Mouse (Mus musculus) forebrain, embryonic 16.5 days (tissue): Measurements from ENCODE around the gene Ube2j2. TPM values are rescaled to one million over a fixed set of nuclear protein-coding genes. Genes with fewer than 3 reads are reported as not detected.

ENCODE experiments used
- ATAC-seq: fragments of 200-750 bp; cut with Nextera tagmentation; 2 replicates; pipeline ENCODE4 v1.8.0; 2017; ENCODE audit warnings: mild to moderate bottlenecking, moderate library complexity
- H3K27ac ChIP-seq: fragments of 300-500 bp; sonication (generic); 2 replicates; pipeline ENCODE4 v1.5.1; 2014; ENCODE audit warnings: low read length, control low read depth
- H3K27me3 ChIP-seq: fragments of 300-500 bp; sonication (generic); replicated peaks from 2 replicates; pipeline ENCODE4 v1.6.1; 2014; ENCODE audit warnings: low read length; ENCODE audit not compliant: control insufficient read depth, insufficient read depth
- H3K36me3 ChIP-seq: fragments of 300-500 bp; sonication (generic); 2 replicates; pipeline ENCODE4 v1.6.1; 2014; ENCODE audit not compliant: control insufficient read depth, insufficient read depth
- H3K4me1 ChIP-seq: fragments of 300-500 bp; sonication (generic); replicated peaks from 2 replicates; pipeline ENCODE4 v1.6.1; 2014; ENCODE audit warnings: low read length; ENCODE audit not compliant: control insufficient read depth, insufficient read depth
- H3K4me2 ChIP-seq: fragments of 300-500 bp; sonication (generic); 2 replicates; pipeline ENCODE4 v1.6.1; 2014; ENCODE audit warnings: mild to moderate bottlenecking, low read length, control low read depth
- H3K4me3 ChIP-seq: fragments of 300-500 bp; sonication (generic); replicated peaks from 2 replicates; pipeline ENCODE4 v1.5.1; 2014; ENCODE audit warnings: mild to moderate bottlenecking, low read length, control low read depth
- H3K9ac ChIP-seq: fragments of 300-500 bp; sonication (generic); replicated peaks from 2 replicates; pipeline ENCODE4 v1.6.1; 2014; ENCODE audit warnings: low read depth, low read length, control low read depth
- H3K9me3 ChIP-seq: fragments of 300-500 bp; sonication (generic); 2 replicates; pipeline ENCODE4 v1.6.1; 2016; ENCODE audit warnings: low read length; ENCODE audit not compliant: control insufficient read depth
- WGBS: fragments of 180-500 bp; shearing (Covaris S2); extraction: QIAGEN DNeasy Blood & Tissue Kit; methylation state at CpG from one replicate; pipeline ENCODE4 v1.1.7; 2014; 5-methylcytosine and 5-hydroxymethylcytosine counted together
- polyA plus RNA-seq: library from polyadenylated mRNA; unstranded; fragments of >200 nt; fragmentation: Nextera tagmentation; extraction: Ambion mirVana; gene quantifications from 2 replicates; pipeline ENCODE4 v1.2.1, GENCODE M21; 2015

Gene Ube2j2
- polyA plus RNA-seq, 1 experiment from 2014 or later: 121 TPM

GRCm38 (mm10) chr4:155904318-155905102 is 39.1 kb upstream of the Ube2j2 start:
- Histone ChIP-seq H3K27me3 (no peaks in the 10 kb centered on the region), H3K4me3 (no peak overlapping the region), H3K9ac (no peak overlapping the region), H3K4me2 (no peak overlapping the region), H3K27ac (no peak overlapping the region), H3K9me3 (no peaks in the 10 kb centered on the region), H3K4me1 (no peaks in the 10 kb centered on the region), H3K36me3 (peaks cover 57% of the 10 kb centered on the region)
- 93% methylated on average over 13 of the region's 13 CpGs for WGBS
- no peak for ATAC-seq

DNA sequence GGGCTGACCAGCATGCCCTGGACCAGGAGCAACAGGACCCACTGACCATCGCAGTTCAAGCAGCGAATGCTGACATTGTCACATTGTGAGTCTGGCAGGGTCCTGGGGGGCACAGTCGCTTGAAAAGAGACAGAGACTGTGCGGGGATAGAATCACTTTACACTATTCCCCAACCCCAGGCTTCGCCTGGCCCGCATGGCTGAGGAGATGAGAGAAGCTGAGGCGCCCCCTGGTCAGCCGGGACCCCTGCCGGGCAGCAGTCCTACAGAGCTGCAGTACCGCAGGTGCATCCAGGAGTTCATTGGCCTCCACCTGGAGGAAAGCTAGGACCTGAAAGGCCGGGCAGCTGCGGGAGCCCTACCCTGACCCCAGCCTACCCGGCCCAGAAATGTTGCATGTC is 38.0 kb upstream of the Ube2j2 start:
- 84% methylated on average over 13 of the region's 13 CpGs for WGBS
- H3K4me1 ChIP-seq: no peaks in the 10 kb centered on the region
- no peak overlapping the region for H3K27ac ChIP-seq
- H3K4me2 ChIP-seq: no peak overlapping the region
- peaks cover 49% of the 10 kb centered on the region for H3K36me3 ChIP-seq
- ATAC-seq: no peak
- H3K9me3 ChIP-seq: no peaks in the 10 kb centered on the region
- H3K27me3 ChIP-seq: no peaks in the 10 kb centered on the region
- H3K4me3 ChIP-seq: no peak overlapping the region
- no peak overlapping the region for H3K9ac ChIP-seq

DNA sequence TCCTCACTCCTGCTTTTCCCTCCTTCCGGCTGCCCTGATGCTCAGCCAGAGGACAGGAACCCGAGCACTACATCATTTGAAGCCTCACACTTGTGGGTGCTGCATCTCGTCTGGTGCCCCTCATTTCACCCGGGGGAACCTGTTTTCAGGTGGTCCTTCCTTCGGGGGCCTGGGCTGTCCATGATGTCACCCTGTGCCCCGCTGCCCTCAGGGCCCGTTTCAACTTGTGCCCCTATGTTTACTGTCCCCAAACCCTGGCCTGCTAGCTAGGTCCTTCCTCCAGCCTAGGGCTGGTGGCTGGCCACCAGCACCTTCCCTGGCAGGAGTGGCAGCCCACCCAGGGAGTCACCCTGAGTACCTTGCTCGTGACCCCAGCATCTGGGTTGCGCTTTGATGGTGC is 37.5 kb upstream of the Ube2j2 start:
- Histone ChIP-seq H3K27ac (no peak overlapping the region), H3K9me3 (no peaks in the 10 kb centered on the region), H3K4me2 (no peak overlapping the region), H3K9ac (no peak overlapping the region), H3K27me3 (no peaks in the 10 kb centered on the region), H3K36me3 (peaks cover 45% of the 10 kb centered on the region), H3K4me3 (no peak overlapping the region), H3K4me1 (no peaks in the 10 kb centered on the region)
- WGBS: 85% methylated on average over 9 of the region's 9 CpGs
- ATAC-seq: no peak

GRCm38 (mm10) chr4:155907003-155907402 is 36.6 kb upstream of the Ube2j2 start:
- H3K4me2 ChIP-seq: no peak overlapping the region
- ATAC-seq: no peak
- no peaks in the 10 kb centered on the region for H3K9me3 ChIP-seq
- no peak overlapping the region for H3K27ac ChIP-seq
- no peaks in the 10 kb centered on the region for H3K4me1 ChIP-seq
- no peak overlapping the region for H3K4me3 ChIP-seq
- 90% methylated on average over 11 of the region's 11 CpGs for WGBS
- H3K36me3 ChIP-seq: peaks cover 36% of the 10 kb centered on the region
- H3K27me3 ChIP-seq: no peaks in the 10 kb centered on the region
- no peak overlapping the region for H3K9ac ChIP-seq

DNA sequence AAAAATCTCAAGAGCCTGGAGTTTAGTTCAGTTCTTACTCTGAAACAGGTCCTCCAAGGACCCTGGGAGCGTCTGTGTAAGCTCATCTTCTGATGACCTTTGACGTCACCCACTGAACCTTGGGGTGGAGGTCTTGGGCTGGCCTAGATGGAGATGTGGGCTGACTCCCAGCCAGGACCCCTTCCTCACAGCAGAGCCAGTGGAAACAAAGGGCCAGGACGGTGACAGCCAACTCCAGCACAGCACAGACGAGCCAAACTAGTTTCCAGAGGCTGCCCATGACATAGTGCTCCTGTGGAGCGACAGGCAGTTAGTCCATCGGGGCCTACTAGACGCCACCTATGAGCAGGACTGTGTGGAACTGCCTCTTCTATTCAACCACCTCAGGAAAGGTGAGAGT is 35.4 kb upstream of the Ube2j2 start:
- H3K27me3 ChIP-seq: no peaks in the 10 kb centered on the region
- no peaks in the 10 kb centered on the region for H3K9me3 ChIP-seq
- no peak overlapping the region for H3K9ac ChIP-seq
- no peak overlapping the region for H3K27ac ChIP-seq
- no peak overlapping the region for H3K4me3 ChIP-seq
- H3K36me3 ChIP-seq: peaks cover 24% of the 10 kb centered on the region
- WGBS: 86% methylated on average over 7 of the region's 7 CpGs
- H3K4me2 ChIP-seq: no peak overlapping the region
- peak; percentile 55; the same call in 1 of the 2 replicates for ATAC-seq
- H3K4me1 ChIP-seq: no peaks in the 10 kb centered on the region

DNA sequence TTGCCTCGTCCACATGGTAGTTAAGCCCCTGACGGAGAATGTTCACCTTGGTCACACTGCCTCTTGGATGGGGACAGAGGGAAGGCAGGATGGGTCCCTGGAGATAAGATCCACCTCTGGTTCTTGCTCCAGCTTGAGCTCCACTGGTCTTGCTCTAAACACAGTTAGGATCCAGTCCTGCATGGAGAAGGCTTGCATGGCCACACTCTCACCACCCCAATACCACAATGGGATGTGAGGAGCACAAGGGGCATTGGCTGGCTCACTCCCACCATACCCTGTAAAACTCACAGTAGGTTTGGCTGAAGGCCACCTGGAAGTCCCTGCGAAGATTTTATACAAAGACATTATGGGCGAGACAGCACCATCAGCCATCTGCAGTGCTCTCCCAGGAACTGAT is 34.9 kb upstream of the Ube2j2 start:
- Histone ChIP-seq H3K27ac (no peak overlapping the region), H3K27me3 (no peaks in the 10 kb centered on the region), H3K4me2 (no peak overlapping the region), H3K36me3 (peaks cover 20% of the 10 kb centered on the region), H3K4me3 (no peak overlapping the region), H3K4me1 (no peaks in the 10 kb centered on the region), H3K9ac (no peak overlapping the region), H3K9me3 (no peaks in the 10 kb centered on the region)
- WGBS: 95% methylated on average over 4 of the region's 4 CpGs
- ATAC-seq: no peak; the same call in 1 of the 2 replicates

GRCm38 (mm10) chr4:155932031-155932430 is 11.6 kb upstream of the Ube2j2 start:
- 66% methylated on average over 1 of the region's 1 CpGs for WGBS
- Histone ChIP-seq H3K9ac (no peak overlapping the region), H3K9me3 (no peaks in the 10 kb centered on the region)

DNA sequence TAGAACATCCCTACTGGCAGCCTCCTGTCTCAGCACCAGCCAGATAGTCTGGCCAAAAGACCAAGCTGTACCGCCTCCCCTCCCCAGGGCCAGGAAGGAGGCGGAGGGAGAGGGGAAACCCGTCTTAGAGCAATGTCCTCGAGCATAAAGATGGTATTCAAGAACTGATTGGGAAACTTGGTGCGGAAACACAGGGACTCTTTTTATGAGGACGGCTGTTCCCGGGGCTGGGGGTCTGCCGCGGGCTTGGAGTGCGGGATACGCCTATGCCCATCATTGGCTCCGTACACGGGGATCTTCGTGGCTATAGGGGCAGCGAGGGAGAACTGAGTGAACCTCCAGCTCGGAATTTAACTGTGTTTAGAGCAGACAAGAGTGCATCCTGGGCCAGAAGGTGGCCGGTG is 580 bp upstream of the Ube2j2 start:
- Histone ChIP-seq H3K4me1 (peaks cover 23% of the 10 kb centered on the region), H3K27ac (peak overlapping the region; percentile 74), H3K27me3 (peaks cover 5% of the 10 kb centered on the region; the same call in 1 of the 2 replicates), H3K9me3 (no peaks in the 10 kb centered on the region), H3K36me3 (peaks cover 4% of the 10 kb centered on the region; the same call in 1 of the 2 replicates), H3K4me2 (peak overlapping the region; percentile 79), H3K9ac (peak overlapping the region; percentile 87), H3K4me3 (peak overlapping the region; percentile 94)
- peak; percentile 47 for ATAC-seq
- WGBS: under 1% methylated on average over 17 of the region's 17 CpGs

More at GRCm38 (mm10) chr4:155932031-155932430, 11.6 kb upstream of the Ube2j2 start:
- Histone ChIP-seq H3K27ac (no peak overlapping the region), H3K4me1 (no peaks in the 10 kb centered on the region), H3K27me3 (no peaks in the 10 kb centered on the region), H3K4me3 (no peak overlapping the region), H3K36me3 (no peaks in the 10 kb centered on the region), H3K4me2 (no peak overlapping the region)
- no peak for ATAC-seq

DNA sequence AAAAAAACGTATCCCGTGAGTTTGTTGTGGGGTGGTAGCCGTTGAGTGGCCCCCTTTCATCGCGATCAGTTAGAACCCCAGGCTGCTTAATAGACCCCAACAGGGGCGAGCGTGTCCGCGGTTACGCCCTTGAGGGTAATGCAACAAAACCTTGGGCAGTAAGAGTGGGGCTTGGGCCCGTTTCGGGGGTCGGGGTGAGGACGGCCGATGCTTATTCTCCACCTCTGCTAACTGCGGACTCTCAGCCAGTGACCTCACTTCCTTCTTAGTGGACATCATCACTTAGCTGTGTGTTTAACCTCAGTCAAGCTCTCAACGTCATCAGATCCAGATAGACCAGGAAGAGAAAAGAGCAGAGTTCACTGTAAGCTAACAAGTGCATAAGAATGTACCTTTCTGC is 640 bp downstream of the Ube2j2 start:
- peaks cover 12% of the 10 kb centered on the region for H3K36me3 ChIP-seq
- no peaks in the 10 kb centered on the region for H3K9me3 ChIP-seq
- peaks cover 3% of the 10 kb centered on the region; the same call in 1 of the 2 replicates for H3K27me3 ChIP-seq
- H3K4me1 ChIP-seq: peaks cover 23% of the 10 kb centered on the region
- peak; percentile 13; the same call in 1 of the 2 replicates for ATAC-seq
- under 1% methylated on average over 17 of the region's 17 CpGs for WGBS
- peak overlapping the region; percentile 98 for H3K4me2 ChIP-seq
- H3K4me3 ChIP-seq: peak overlapping the region; percentile 94
- no peak overlapping the region; the same call in 1 of the 2 replicates for H3K27ac ChIP-seq
- H3K9ac ChIP-seq: peak overlapping the region; percentile 87
